Mouse (Mus musculus): ENCODE measurements around the gene Ctdspl. TPM values are rescaled to one million over a fixed set of nuclear protein-coding genes. Genes with fewer than 3 reads are reported as not detected.

Ctdspl gene
- polyA plus RNA-seq, 1 experiment from 2014 or later, result 17.6 TPM

DNA sequence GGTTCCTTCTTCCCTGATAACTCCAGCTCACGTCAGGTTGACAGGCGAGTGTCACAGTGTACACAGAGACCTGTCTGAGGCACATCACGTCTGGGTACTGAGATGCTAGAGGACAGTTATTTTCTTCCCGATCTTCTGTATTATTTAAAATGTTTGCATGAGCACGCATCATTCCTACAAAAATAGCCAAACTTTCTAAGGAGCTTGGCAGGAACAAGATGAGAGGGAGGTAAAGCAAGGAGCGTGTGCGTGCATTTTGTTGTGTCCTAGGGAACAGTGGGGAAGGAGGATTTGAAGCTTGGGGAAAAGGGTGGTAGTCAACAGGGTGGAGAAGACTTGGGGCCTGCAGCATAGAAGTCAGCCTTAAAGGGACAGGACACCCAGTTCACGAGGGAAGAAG is 22.9 kb downstream of the Ctdspl start:
- Histone ChIP-seq H3K27me3 (ENCODE audit: control insufficient read depth, insufficient read depth, low read length) (no peaks in the 10 kb centered on the region), H3K4me3 (replicated peaks; ENCODE audit: low read length) (no peak overlapping the region), H3K27ac (ENCODE audit: low read length) (no peak overlapping the region), H3K4me1 (ENCODE audit: control insufficient read depth, insufficient read depth, low read length) (peaks cover 12% of the 10 kb centered on the region), H3K9ac (ENCODE audit: low read length) (no peak overlapping the region), H3K9me3 (replicated peaks; ENCODE audit: control insufficient read depth, low read length) (no peaks in the 10 kb centered on the region), H3K36me3 (ENCODE audit: control insufficient read depth, insufficient read depth, low read length) (no peaks in the 10 kb centered on the region), H3K4me2 (ENCODE audit: low read depth, low read length) (no peak overlapping the region)
- no peak for ATAC-seq (ENCODE audit: insufficient read depth, low FRiP score)
- 83% methylated on average over 8 of the region's 8 CpGs for WGBS

DNA sequence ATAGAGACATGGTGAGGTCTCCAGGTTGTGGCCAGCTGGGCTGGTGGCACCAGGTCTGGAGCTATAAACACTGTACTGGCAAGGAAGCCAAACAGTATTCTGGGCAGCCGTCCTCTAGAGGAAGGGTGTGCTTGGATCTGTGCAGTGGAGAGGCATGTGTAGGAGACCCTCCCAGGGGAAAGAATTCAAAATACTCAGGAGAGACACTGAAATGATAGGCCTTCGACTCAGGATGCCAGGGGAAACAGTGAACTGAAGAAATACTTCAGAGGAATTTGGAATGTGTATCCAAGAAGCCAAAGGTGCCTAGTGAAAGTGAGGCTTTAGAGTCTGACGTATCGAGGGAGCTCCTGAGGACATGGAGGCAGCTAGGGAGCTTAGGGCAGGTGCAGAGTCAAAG is 23.4 kb downstream of the Ctdspl start:
- no peak overlapping the region for H3K27ac ChIP-seq (ENCODE audit: low read length)
- no peaks in the 10 kb centered on the region for H3K27me3 ChIP-seq (ENCODE audit: control insufficient read depth, insufficient read depth, low read length)
- H3K4me3 ChIP-seq (replicated peaks; ENCODE audit: low read length), result no peak overlapping the region
- no peaks in the 10 kb centered on the region for H3K36me3 ChIP-seq (ENCODE audit: control insufficient read depth, insufficient read depth, low read length)
- H3K4me1 ChIP-seq (ENCODE audit: control insufficient read depth, insufficient read depth, low read length), result peaks cover 12% of the 10 kb centered on the region
- H3K9me3 ChIP-seq (replicated peaks; ENCODE audit: control insufficient read depth, low read length), result no peaks in the 10 kb centered on the region
- WGBS, result 65% methylated on average over 4 of the region's 4 CpGs
- no peak overlapping the region for H3K9ac ChIP-seq (ENCODE audit: low read length)
- no peak for ATAC-seq (ENCODE audit: insufficient read depth, low FRiP score)
- no peak overlapping the region for H3K4me2 ChIP-seq (ENCODE audit: low read depth, low read length)

DNA sequence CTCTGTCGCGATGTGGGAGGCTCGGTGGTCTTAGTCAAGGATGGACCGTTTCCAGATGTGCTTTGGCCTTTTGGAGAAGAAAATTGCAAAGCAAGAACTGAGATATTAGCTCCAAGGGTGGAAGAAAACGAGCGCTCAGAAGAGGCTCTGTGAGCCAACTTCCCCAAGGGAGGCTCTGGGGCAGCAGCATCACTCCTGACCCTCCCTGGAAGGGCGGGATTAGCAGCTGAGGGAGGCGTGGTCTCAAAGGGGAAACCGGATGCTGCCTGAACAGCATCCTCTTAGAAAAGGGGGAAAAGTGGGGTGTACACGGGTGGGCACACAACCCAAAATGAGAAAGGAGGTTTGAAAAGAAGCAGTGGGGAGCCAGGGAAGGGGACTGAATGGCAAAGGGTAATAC is 23.8 kb downstream of the Ctdspl start:
- Histone ChIP-seq H3K4me2 (ENCODE audit: low read depth, low read length) (no peak overlapping the region), H3K27ac (ENCODE audit: low read length) (no peak overlapping the region), H3K4me1 (ENCODE audit: control insufficient read depth, insufficient read depth, low read length) (peaks cover 12% of the 10 kb centered on the region), H3K9me3 (replicated peaks; ENCODE audit: control insufficient read depth, low read length) (no peaks in the 10 kb centered on the region), H3K36me3 (ENCODE audit: control insufficient read depth, insufficient read depth, low read length) (no peaks in the 10 kb centered on the region), H3K4me3 (replicated peaks; ENCODE audit: low read length) (no peak overlapping the region), H3K9ac (ENCODE audit: low read length) (no peak overlapping the region), H3K27me3 (ENCODE audit: control insufficient read depth, insufficient read depth, low read length) (no peaks in the 10 kb centered on the region)
- 64% methylated on average over 10 of the region's 10 CpGs for WGBS
- ATAC-seq (ENCODE audit: insufficient read depth, low FRiP score), result no peak

DNA sequence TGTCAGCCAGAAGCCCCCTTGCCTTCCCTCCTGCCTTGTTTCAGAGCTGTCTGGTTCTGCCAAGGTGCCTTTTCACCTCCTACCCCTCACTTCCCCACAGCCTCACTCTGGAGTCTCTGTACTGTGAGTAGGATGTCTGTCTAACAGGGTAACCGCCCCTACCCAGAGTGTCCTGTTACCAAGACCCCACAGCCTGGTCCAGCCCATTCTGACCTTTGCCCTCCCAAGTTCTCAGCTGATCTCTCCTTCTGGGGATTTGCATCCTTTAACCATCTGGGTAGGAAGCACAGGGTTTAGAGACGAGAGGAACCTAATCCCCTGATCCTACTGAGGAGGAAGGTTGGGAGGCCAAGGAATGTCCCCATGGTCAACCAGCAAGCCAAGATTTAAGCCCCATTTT is 24.5 kb downstream of the Ctdspl start:
- WGBS, result 73% methylated on average over 2 of the region's 2 CpGs
- H3K27ac ChIP-seq (ENCODE audit: low read length), result no peak overlapping the region
- no peak for ATAC-seq (ENCODE audit: insufficient read depth, low FRiP score)

DNA sequence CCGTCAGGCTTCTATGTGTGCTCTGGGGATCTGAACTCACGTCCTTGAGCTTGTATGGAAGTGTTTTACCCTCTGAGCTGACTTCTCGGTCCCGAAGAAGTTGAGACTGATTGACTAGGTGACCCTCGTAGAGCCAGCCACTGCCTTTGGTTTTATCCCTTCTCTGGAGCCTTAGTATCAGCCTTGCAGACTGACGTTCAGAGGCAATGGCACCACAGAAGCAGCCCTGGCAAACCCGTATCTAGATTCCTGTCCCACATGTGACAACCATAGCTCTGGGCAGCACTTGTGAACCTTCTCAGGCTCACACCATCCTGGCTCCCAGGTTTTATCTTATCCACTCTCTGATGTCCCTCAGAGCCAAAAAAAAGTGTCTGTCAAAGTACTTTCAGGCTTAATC is 25.1 kb downstream of the Ctdspl start:
- no peak overlapping the region for H3K27ac ChIP-seq (ENCODE audit: low read length)
- ATAC-seq (ENCODE audit: insufficient read depth, low FRiP score), result no peak
- H3K4me3 ChIP-seq (replicated peaks; ENCODE audit: low read length), result no peak overlapping the region
- no peaks in the 10 kb centered on the region for H3K9me3 ChIP-seq (replicated peaks; ENCODE audit: control insufficient read depth, low read length)
- H3K4me2 ChIP-seq (ENCODE audit: low read depth, low read length), result no peak overlapping the region
- H3K36me3 ChIP-seq (ENCODE audit: control insufficient read depth, insufficient read depth, low read length), result 0 out of 2 replicates have a peak, but pooled peaks cover 2% of the 10 kb centered on the region
- no peaks in the 10 kb centered on the region for H3K27me3 ChIP-seq (ENCODE audit: control insufficient read depth, insufficient read depth, low read length)
- 80% methylated on average over 7 of the region's 7 CpGs for WGBS
- H3K9ac ChIP-seq (ENCODE audit: low read length), result no peak overlapping the region
- H3K4me1 ChIP-seq (ENCODE audit: control insufficient read depth, insufficient read depth, low read length), result peaks cover 12% of the 10 kb centered on the region

More for the DNA sequence above, 24.5 kb downstream of the Ctdspl start:
- peaks cover 12% of the 10 kb centered on the region for H3K4me1 ChIP-seq (ENCODE audit: control insufficient read depth, insufficient read depth, low read length)
- H3K27me3 ChIP-seq (ENCODE audit: control insufficient read depth, insufficient read depth, low read length), result no peaks in the 10 kb centered on the region
- H3K4me3 ChIP-seq (replicated peaks; ENCODE audit: low read length), result no peak overlapping the region
- no peak overlapping the region for H3K4me2 ChIP-seq (ENCODE audit: low read depth, low read length)
- H3K9ac ChIP-seq (ENCODE audit: low read length), result no peak overlapping the region
- H3K9me3 ChIP-seq (replicated peaks; ENCODE audit: control insufficient read depth, low read length), result no peaks in the 10 kb centered on the region
- no peaks in the 10 kb centered on the region for H3K36me3 ChIP-seq (ENCODE audit: control insufficient read depth, insufficient read depth, low read length)

DNA sequence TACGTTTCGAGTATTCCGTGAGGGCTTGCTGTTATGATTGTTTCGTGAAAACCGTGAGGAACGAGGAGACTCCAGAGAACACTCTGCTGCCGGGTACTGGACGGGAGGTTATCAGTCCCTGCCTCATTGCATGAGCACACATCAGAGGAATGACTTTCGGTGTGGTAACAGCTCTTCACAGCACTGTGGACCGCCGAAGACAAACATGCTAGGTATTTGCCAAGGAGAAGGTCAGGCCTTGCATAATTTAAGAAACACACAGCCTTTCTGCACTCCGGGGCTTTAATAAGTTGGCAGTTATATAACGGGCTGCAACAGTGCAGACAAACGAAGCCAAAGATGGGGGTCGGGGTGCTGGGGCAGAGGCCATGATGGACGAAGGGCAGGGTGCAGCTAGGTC is 25.9 kb downstream of the Ctdspl start:
- Histone ChIP-seq H3K4me1 (ENCODE audit: control insufficient read depth, insufficient read depth, low read length) (peaks cover 12% of the 10 kb centered on the region), H3K27me3 (ENCODE audit: control insufficient read depth, insufficient read depth, low read length) (no peaks in the 10 kb centered on the region), H3K36me3 (ENCODE audit: control insufficient read depth, insufficient read depth, low read length) (0 out of 2 replicates have a peak, but pooled peaks cover 2% of the 10 kb centered on the region), H3K9ac (ENCODE audit: low read length) (no peak overlapping the region), H3K27ac (ENCODE audit: low read length) (no peak overlapping the region), H3K4me2 (ENCODE audit: low read depth, low read length) (no peak overlapping the region), H3K9me3 (replicated peaks; ENCODE audit: control insufficient read depth, low read length) (no peaks in the 10 kb centered on the region), H3K4me3 (replicated peaks; ENCODE audit: low read length) (no peak overlapping the region)
- peak; percentile 82; the same call in 1 of the 2 replicates for ATAC-seq (ENCODE audit: insufficient read depth, low FRiP score)
- 69% methylated on average over 16 of the region's 16 CpGs for WGBS

DNA sequence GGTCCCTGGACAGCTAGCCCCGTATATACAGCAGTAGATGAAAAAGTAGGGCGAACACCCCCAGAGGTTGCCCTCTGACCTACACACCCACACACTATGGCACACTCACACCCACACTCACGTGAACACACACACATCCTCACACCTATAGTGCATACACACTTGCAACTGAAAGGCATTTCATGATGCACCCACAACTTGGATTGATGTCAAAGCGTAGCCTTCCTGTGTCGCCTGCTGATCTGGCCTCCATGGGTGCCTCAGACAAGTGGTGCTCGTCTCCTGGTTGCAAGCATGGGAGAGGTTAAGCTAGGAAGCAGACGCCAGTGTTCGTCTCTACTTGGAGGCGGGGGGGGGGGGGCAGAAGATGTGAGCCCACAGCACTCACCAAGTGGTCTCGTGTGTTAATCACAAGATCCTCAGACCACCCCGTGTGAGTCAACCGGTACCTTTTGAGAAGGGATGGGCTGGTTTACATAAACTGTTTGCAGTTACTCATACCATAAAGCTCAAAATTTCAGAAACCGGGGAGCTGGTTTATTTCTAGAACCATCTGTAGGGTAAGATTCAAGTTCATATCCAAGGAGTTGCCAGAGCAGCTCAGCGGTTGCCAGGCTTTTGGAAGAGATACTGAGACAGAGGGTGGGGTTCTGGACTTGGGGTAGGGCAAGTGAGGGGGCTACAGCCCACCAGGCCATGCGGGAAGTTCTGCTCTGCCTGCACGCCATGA is 27.4 kb downstream of the Ctdspl start:
- Histone ChIP-seq H3K9ac (ENCODE audit: low read length) (no peak overlapping the region), H3K36me3 (ENCODE audit: control insufficient read depth, insufficient read depth, low read length) (0 out of 2 replicates have a peak, but pooled peaks cover 2% of the 10 kb centered on the region), H3K4me1 (ENCODE audit: control insufficient read depth, insufficient read depth, low read length) (peaks cover 12% of the 10 kb centered on the region), H3K27ac (ENCODE audit: low read length) (no peak overlapping the region), H3K9me3 (replicated peaks; ENCODE audit: control insufficient read depth, low read length) (no peaks in the 10 kb centered on the region), H3K27me3 (ENCODE audit: control insufficient read depth, insufficient read depth, low read length) (no peaks in the 10 kb centered on the region), H3K4me2 (ENCODE audit: low read depth, low read length) (no peak overlapping the region), H3K4me3 (replicated peaks; ENCODE audit: low read length) (no peak overlapping the region)
- no peak for ATAC-seq (ENCODE audit: insufficient read depth, low FRiP score)
- WGBS, result 76% methylated on average over 16 of the region's 16 CpGs

DNA sequence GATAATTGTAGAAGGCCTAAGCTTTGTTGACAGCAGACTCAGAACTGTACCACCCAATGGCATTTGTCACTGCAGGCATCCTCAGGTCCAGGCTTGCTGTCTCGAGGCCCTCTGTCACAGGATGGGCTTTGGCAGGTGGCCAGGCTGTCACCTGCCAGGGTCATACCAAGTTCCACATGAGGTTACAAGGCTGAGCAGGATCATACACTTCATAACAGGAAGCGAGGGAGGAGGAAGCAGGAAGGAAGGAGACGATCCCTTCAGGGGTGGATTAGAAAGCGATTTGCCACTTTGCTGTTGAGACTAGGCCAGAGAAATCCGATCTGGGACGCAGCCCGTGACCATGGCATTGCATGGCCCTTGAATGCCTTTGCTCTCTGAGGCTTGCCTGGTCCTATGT is 32.5 kb downstream of the Ctdspl start:
- H3K36me3 ChIP-seq (ENCODE audit: control insufficient read depth, insufficient read depth, low read length), result 0 out of 2 replicates have a peak, but pooled peaks cover 2% of the 10 kb centered on the region
- peaks cover 21% of the 10 kb centered on the region for H3K4me1 ChIP-seq (ENCODE audit: control insufficient read depth, insufficient read depth, low read length)
- WGBS, result 53% methylated on average over 7 of the region's 7 CpGs
- ATAC-seq (ENCODE audit: insufficient read depth, low FRiP score), result peak; percentile 71; the same call in 1 of the 2 replicates
- no peak overlapping the region for H3K4me2 ChIP-seq (ENCODE audit: low read depth, low read length)
- H3K27ac ChIP-seq (ENCODE audit: low read length), result peak overlapping the region; percentile 62
- H3K27me3 ChIP-seq (ENCODE audit: control insufficient read depth, insufficient read depth, low read length), result no peaks in the 10 kb centered on the region
- H3K9ac ChIP-seq (ENCODE audit: low read length), result no peak overlapping the region
- H3K9me3 ChIP-seq (replicated peaks; ENCODE audit: control insufficient read depth, low read length), result no peaks in the 10 kb centered on the region
- H3K4me3 ChIP-seq (replicated peaks; ENCODE audit: low read length), result no peak overlapping the region

DNA sequence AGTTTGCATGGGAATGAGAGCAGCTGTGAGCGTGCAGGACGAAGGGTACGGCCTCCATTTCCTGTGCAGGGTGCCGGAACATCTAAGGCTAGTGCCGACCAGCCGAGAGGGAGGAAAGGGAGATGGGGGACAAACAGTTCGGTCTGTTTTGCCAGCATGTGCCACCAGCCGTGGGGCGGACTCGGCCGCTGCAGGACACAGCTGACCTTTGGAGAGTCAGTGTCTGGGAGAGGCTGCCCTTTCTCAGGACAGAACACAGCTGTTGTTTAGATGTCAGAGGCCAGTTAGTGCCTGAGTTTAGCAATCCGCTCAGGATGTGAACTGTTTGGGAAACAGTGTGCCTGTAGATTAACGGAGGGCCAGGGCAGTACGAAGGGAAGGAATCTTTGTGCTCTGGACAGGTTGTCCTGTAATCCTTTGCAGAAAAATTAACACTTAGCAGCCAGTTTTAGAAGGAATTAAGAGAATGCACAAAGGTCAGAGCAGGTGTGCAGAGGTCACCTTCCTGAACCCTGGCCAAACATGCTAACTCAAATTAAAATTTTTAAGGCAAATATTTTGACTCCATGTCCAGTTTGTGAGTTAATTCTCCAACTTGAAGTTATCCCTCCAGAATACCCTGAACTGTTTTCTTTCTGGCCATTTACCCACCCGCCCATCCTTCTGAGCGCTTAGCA is 34.3 kb downstream of the Ctdspl start:
- ATAC-seq (ENCODE audit: insufficient read depth, low FRiP score), result peak; percentile 35; the same call in 1 of the 2 replicates
- Histone ChIP-seq H3K27me3 (ENCODE audit: control insufficient read depth, insufficient read depth, low read length) (no peaks in the 10 kb centered on the region), H3K4me1 (ENCODE audit: control insufficient read depth, insufficient read depth, low read length) (peaks cover 21% of the 10 kb centered on the region), H3K27ac (ENCODE audit: low read length) (peak overlapping the region; percentile 58), H3K4me2 (ENCODE audit: low read depth, low read length) (0 out of 2 replicates have a peak overlapping the region, but pooled peaks have one; percentile 14), H3K9me3 (replicated peaks; ENCODE audit: control insufficient read depth, low read length) (no peaks in the 10 kb centered on the region), H3K9ac (ENCODE audit: low read length) (peak overlapping the region; percentile 51), H3K36me3 (ENCODE audit: control insufficient read depth, insufficient read depth, low read length) (0 out of 2 replicates have a peak, but pooled peaks cover 2% of the 10 kb centered on the region), H3K4me3 (replicated peaks; ENCODE audit: low read length) (no peak overlapping the region)
- WGBS, result 23% methylated on average over 16 of the region's 16 CpGs

Measured in stomach, embryonic 16.5 days (tissue).